Mouse (Mus musculus) G1E (cell line): ENCODE results near the gene Snx29. TPM values are rescaled to one million over a fixed set of nuclear protein-coding genes. Genes with fewer than 3 reads are reported as not detected.

Experiments used
- ATAC-seq: 2 replicates; pipeline ENCODE4 v1.8.0; 2016; ENCODE audit warnings: mild to moderate bottlenecking; ENCODE audit not compliant: insufficient number of reproducible peaks, poor library complexity, low FRiP score, severe bottlenecking; ENCODE audit errors: extremely low read depth
- DNase-seq: peaks from one replicate; pipeline ENCODE4 v3.0.0; 2012; ENCODE audit warnings: low spot score
- H3K27me3 ChIP-seq: 2 replicates; pipeline ENCODE4 v1.6.1; 2012; ENCODE audit warnings: mild to moderate bottlenecking, low read length, inconsistent platforms; ENCODE audit not compliant: insufficient read depth
- H3K36me3 ChIP-seq: replicated peaks from 2 replicates; pipeline ENCODE3; 2012; ENCODE audit warnings: mild to moderate bottlenecking, inconsistent platforms
- H3K4me1 ChIP-seq: 2 replicates; pipeline ENCODE4 v1.6.1; 2012; ENCODE audit warnings: low read depth, low read length, inconsistent platforms, mixed read lengths; ENCODE audit not compliant: insufficient read depth
- H3K4me3 ChIP-seq: 2 replicates; pipeline ENCODE4 v1.5.1; 2012; ENCODE audit warnings: low read depth, mild to moderate bottlenecking, inconsistent platforms, low read length, moderate library complexity, mixed read lengths
- H3K9me3 ChIP-seq: replicated peaks from 2 replicates; pipeline ENCODE4 v1.6.1; 2012; ENCODE audit warnings: inconsistent platforms
- CTCF ChIP-seq: IDR thresholded peaks from 2 replicates; pipeline ENCODE4 v1.5.1; 2012; ENCODE audit warnings: low read depth, low read length, inconsistent platforms, mixed read lengths
- GATA1 ChIP-seq: IDR thresholded peaks from 2 replicates; pipeline ENCODE4 v1.6.1; 2012; ENCODE audit warnings: borderline replicate concordance, low read length, inconsistent platforms, mixed read lengths
- GATA2 ChIP-seq: IDR thresholded peaks from 2 replicates; pipeline ENCODE4 v1.6.1; 2012; ENCODE audit warnings: low read depth, low read length, inconsistent platforms, borderline replicate concordance
- POLR2AphosphoS5 ChIP-seq: IDR thresholded peaks from 2 replicates; pipeline ENCODE4 v1.6.1; 2012; ENCODE audit warnings: low read depth, low read length, inconsistent platforms; ENCODE audit not compliant: insufficient replicate concordance
- TAL1 ChIP-seq: conservative IDR thresholded peaks from 2 replicates; pipeline ENCODE4 v1.6.1; 2012; ENCODE audit warnings: low read depth, low read length, inconsistent platforms, mixed read lengths
- polyA plus RNA-seq: library from polyadenylated mRNA; stranded (reverse); fragments of >175 nt; gene quantifications from 2 replicates; pipeline ENCODE4 v1.2.3, GENCODE M21; 2012
- total RNA-seq, 2 experiments: library from RNA; stranded (forward) in 1 of 2; stranded (reverse) in 1 of 2; fragments of 200-1000 nt in 1 of 2; fragments of >200 nt in 1 of 2; fragmentation: Nextera tagmentation in 1 of 2; gene quantifications; 2 replicates each; pipeline ENCODE4 v1.2.3; 2014 to 2017

The Snx29 gene
- total and polyA plus RNA-seq, 3 experiments: 4.4 to 18.0 (median 9.1) TPM

GRCm38 (mm10) chr16:11457609-11458350, 135.1 kb downstream of the Snx29 start:
- Histone ChIP-seq H3K27me3 (no peaks in the 10 kb centered on the region), H3K4me1 (peaks cover 14% of the 10 kb centered on the region), H3K36me3 (peaks cover 32% of the 10 kb centered on the region), H3K4me3 (no peak overlapping the region), H3K9me3 (0 out of 2 replicates have a peak, but pooled peaks cover 4% of the 10 kb centered on the region)
- DNase-seq: no peak
- no peak for ATAC-seq
- TF ChIP-seq GATA2 (no peak), POLR2AphosphoS5 (no peak), GATA1 (no peak)

GRCm38 (mm10) chr16:11460210-11460609, 137.5 kb downstream of the Snx29 start:
- TF ChIP-seq GATA2: no peak
- no peaks in the 10 kb centered on the region for H3K27me3 ChIP-seq
- H3K9me3 ChIP-seq: 0 out of 2 replicates have a peak, but pooled peaks cover 4% of the 10 kb centered on the region
- H3K4me1 ChIP-seq: peaks cover 14% of the 10 kb centered on the region
- no peak overlapping the region for H3K4me3 ChIP-seq
- ATAC-seq (no peak), DNase-seq (no peak)
- peaks cover 20% of the 10 kb centered on the region for H3K36me3 ChIP-seq

- H3K9me3 ChIP-seq: no peaks in the 10 kb centered on the region
- peaks cover 4% of the 10 kb centered on the region for H3K4me1 ChIP-seq
- H3K4me3 ChIP-seq: no peak overlapping the region
- no peak for DNase-seq
- H3K27me3 ChIP-seq: no peaks in the 10 kb centered on the region
- H3K36me3 ChIP-seq: peaks cover 11% of the 10 kb centered on the region
- TF ChIP-seq POLR2AphosphoS5: no peak
- TF ChIP-seq TAL1: no peak
- TF ChIP-seq CTCF: no peak
- TF ChIP-seq GATA2: no peak
- no peak for TF ChIP-seq GATA1
- no peak; the same call in 1 of the 2 replicates for ATAC-seq
Measured at GRCm38 (mm10) chr16:11461612-11462011, 138.9 kb downstream of the Snx29 start.

- DNase-seq: no peak
- Histone ChIP-seq H3K36me3 (no peaks in the 10 kb centered on the region), H3K9me3 (no peaks in the 10 kb centered on the region), H3K4me1 (no peaks in the 10 kb centered on the region), H3K27me3 (0 out of 2 replicates have a peak, but pooled peaks cover 2% of the 10 kb centered on the region), H3K4me3 (no peak overlapping the region)
- TF ChIP-seq CTCF: peak; percentile 41; the same call in 1 of the 2 replicates
- no peak for TF ChIP-seq POLR2AphosphoS5
- ATAC-seq: no peak
Measured at GRCm38 (mm10) chr16:11468533-11469179, 145.9 kb downstream of the Snx29 start.

- TF ChIP-seq POLR2AphosphoS5 (no peak), CTCF (no peak), GATA2 (no peak), TAL1 (no peak), GATA1 (no peak)
- no peaks in the 10 kb centered on the region for H3K36me3 ChIP-seq
- no peaks in the 10 kb centered on the region for H3K9me3 ChIP-seq
- ATAC-seq (no peak), DNase-seq (no peak)
- H3K4me3 ChIP-seq: no peak overlapping the region
- 0 out of 2 replicates have a peak, but pooled peaks cover 2% of the 10 kb centered on the region for H3K27me3 ChIP-seq
- H3K4me1 ChIP-seq: no peaks in the 10 kb centered on the region
Measured at GRCm38 (mm10) chr16:11469491-11469890, 146.8 kb downstream of the Snx29 start.

GRCm38 (mm10) chr16:11471246-11471645, 148.5 kb downstream of the Snx29 start:
- DNase-seq (no peak), ATAC-seq (no peak)
- TF ChIP-seq GATA1 (no peak), GATA2 (no peak), POLR2AphosphoS5 (no peak), CTCF (no peak), TAL1 (no peak)
- H3K4me1 ChIP-seq: no peaks in the 10 kb centered on the region
- H3K36me3 ChIP-seq: peaks cover 3% of the 10 kb centered on the region
- no peak overlapping the region for H3K4me3 ChIP-seq
- 0 out of 2 replicates have a peak, but pooled peaks cover 2% of the 10 kb centered on the region for H3K27me3 ChIP-seq
- H3K9me3 ChIP-seq: no peaks in the 10 kb centered on the region
